Mouse (Mus musculus) NIH3T3 (cell line): ENCODE results near the gene Sdsl.

Experiments
- DNase-seq: peaks from one replicate; pipeline ENCODE4 v3.0.0-alpha.2; 2012; ENCODE audit warnings: low read depth

The Sdsl gene

GRCm38 (mm10) chr5:120456253-120456652 lies 16.4 kb downstream of the Sdsl start:
- DNase-seq: no peak

GRCm38 (mm10) chr5:120454756-120455337 lies 17.8 kb downstream of the Sdsl start:
- no peak for DNase-seq

- no peak for DNase-seq
Measured at GRCm38 (mm10) chr5:120447305-120447704, 25.3 kb downstream of the Sdsl start.

GRCm38 (mm10) chr5:120440733-120441132 lies 31.9 kb downstream of the Sdsl start:
- peak; percentile 93 for DNase-seq

GRCm38 (mm10) chr5:120439887-120440670 lies 32.5 kb downstream of the Sdsl start:
- no peak for DNase-seq

GRCm38 (mm10) chr5:120438991-120439710 lies 33.5 kb downstream of the Sdsl start:
- no peak for DNase-seq

- DNase-seq: no peak
Measured at GRCm38 (mm10) chr5:120438469-120438868, 34.1 kb downstream of the Sdsl start.

GRCm38 (mm10) chr5:120437986-120438385 lies 34.6 kb downstream of the Sdsl start:
- DNase-seq: no peak

GRCm38 (mm10) chr5:120437539-120437938 lies 35.1 kb downstream of the Sdsl start:
- DNase-seq: no peak

- no peak for DNase-seq
Measured at GRCm38 (mm10) chr5:120436885-120437495, 35.6 kb downstream of the Sdsl start.

GRCm38 (mm10) chr5:120435731-120436501 lies 36.7 kb downstream of the Sdsl start:
- DNase-seq: no peak

GRCm38 (mm10) chr5:120435006-120435681 lies 37.5 kb downstream of the Sdsl start:
- no peak for DNase-seq

- no peak for DNase-seq
Measured at GRCm38 (mm10) chr5:120434231-120434735, 38.3 kb downstream of the Sdsl start.

GRCm38 (mm10) chr5:120433135-120433760 lies 39.4 kb downstream of the Sdsl start:
- no peak for DNase-seq

GRCm38 (mm10) chr5:120432486-120433015 lies 40.1 kb downstream of the Sdsl start:
- no peak for DNase-seq

GRCm38 (mm10) chr5:120431649-120432485 lies 40.7 kb downstream of the Sdsl start, which contains the start of gene Lhx5:
Lhx5 (plus strand) TSS chr5:120431699.
- no peak for DNase-seq

- no peak for DNase-seq
Measured at GRCm38 (mm10) chr5:120431001-120431583, 41.5 kb downstream of the Sdsl start.

GRCm38 (mm10) chr5:120429692-120430091 lies 42.9 kb downstream of the Sdsl start:
- no peak for DNase-seq

- DNase-seq: no peak
Measured at GRCm38 (mm10) chr5:120428990-120429389, 43.6 kb downstream of the Sdsl start.
